Mouse (Mus musculus) colon, adult 2 months (tissue): ENCODE measurements around the gene Olfr484. TPM values are rescaled to one million over a fixed set of nuclear protein-coding genes. Genes with fewer than 3 reads are reported as not detected.

Source experiments
- polyA plus RNA-seq: library from polyadenylated mRNA; depleted of rRNA; stranded (reverse); fragments of >200 nt; gene quantifications from 2 replicates; pipeline ENCODE4 v1.2.3, GENCODE M21; 2012; rRNA removed

Olfr484 gene
- not detected in 2 replicates for polyA plus RNA-seq

DNA sequence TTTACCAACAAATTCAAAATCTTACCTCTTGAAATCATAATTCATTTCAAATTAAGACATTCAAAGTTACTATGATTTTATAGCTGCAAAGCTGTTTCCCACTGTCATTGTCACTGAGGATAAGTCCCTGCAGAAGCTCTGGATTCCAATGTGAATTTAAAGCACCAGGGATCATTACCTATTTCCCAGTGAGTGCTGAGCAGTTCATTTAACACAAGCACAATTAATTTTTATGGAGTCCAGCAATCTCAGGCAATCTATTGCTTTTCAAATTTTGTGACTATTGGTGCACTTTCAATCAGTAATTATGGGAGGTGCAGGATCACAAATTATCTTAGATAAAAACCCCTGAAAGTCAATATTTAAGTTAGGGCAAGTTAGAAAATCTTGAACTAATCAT, at the start of gene Olfr484:
TSS of gene Olfr484 (minus strand) at position 101 of the 400 bp plus-strand sequence.

DNA sequence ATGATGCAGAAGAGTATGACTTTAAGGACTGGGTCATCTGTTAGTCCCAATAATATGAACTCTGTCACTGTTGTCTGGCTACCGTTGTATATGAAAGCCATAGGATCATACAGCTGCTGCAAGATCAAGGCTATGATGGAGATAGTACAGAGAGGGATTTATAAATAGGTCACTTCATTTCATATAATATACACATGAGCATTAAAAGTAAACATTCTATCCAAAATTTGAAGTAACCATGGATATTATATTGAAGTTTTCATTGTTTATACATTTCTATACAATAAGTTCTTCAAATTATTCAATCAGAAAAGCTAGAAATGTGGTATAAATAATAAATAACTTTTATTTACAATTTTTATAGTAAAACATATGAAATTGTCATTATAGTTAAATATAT, 45.4 kb upstream of the Olfr484 start, which contains the start of gene Olfr486:
TSS of gene Olfr486 (minus strand) at position 101 of the 400 bp plus-strand sequence.

DNA sequence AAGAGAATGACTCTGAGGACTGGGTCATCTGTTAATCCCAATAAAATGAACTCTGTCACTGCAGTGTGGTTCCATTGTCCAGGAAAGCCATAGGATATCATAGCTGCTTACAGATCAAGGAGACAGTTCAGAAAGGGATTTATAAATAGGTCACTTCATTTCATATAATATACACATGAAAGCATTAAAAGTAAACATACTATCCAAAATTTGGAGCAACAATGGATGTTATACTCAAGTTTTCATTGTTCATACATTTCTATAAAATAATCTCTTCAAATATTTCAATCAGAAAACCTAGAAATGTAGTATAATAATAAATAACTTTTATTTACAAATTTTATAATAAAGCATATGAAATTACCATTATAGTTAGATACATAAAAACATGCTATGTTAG, 32.5 kb upstream of the Olfr484 start, which contains the start of gene Olfr485:
TSS of gene Olfr485 (minus strand) at position 101 of the 400 bp plus-strand sequence.

DNA sequence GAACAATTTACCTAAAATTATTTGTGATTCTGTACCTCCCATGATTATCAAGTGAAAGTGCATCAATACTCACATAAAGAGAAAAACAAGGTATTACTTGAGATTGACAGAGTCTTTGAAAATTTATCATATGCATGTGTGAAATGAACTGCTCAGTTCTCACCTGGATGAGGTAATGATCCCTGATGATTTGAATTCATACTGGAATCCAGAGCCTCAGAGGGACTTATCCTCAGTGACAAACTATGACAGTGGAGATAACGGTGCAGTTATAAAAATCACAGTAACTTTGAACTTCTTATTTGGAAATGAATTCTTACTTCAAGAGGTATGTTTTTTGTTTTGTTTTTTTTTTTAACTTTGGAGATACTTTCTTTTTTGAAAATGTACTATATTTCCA, 26.7 kb downstream of the Olfr484 start, which contains the start of gene Olfr483:
TSS of gene Olfr483 (plus strand) at position 301 of the 400 bp plus-strand sequence.

DNA sequence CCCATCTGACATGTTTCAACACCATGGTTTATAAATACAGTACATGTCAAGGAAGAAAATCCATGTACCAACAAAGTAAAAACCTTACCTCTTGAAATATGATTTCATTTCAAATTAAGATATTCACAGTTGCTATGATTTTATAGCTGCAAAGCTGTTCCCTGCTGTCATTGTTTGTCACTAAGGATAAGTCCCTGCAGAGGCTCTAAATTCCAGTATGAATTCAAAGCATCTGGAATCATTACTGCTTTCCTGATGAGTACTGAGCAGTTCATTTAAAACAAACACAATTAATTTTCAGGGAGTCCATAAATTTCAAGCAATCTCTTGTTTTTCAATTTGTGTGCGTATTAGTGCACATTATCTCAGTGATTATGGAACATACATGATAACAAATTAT, 29.8 kb downstream of the Olfr484 start, which contains the start of gene Olfr482:
TSS of gene Olfr482 (minus strand) at position 101 of the 400 bp plus-strand sequence.

DNA sequence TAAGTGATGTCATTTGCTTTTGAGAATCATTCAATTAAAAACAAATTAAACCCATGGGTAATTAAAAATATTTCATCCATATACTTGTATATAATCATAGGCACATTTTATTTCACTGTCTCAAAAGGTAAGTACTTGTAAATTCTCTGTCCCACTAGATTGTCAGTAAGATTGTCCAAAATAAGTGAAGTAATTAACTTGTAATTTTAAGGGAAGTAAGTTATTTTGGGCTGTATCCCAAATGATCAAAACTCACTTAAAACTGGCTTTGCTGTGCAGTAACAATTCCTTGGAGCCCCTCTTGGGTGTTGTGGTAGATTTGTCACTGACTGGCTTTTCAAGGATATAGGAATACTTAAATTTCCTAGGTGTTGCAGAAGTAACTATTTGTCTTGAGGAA, 47.7 kb downstream of the Olfr484 start, which contains the start of gene Olfr481:
TSS of gene Olfr481 (plus strand) at position 301 of the 400 bp plus-strand sequence.

Other genes starting within 250 kb of the Olfr484 start
- not detected in 2 replicates for gene Olfr472, start 229.5 kb downstream of the Olfr484 start, polyA plus RNA-seq
- gene Olfr473, start 197.0 kb downstream of the Olfr484 start, polyA plus RNA-seq: not detected in 2 replicates
- gene Olfr474, start 172.8 kb downstream of the Olfr484 start, polyA plus RNA-seq: not detected in 2 replicates
- not detected in 2 replicates for gene Olfr476, start 162.6 kb downstream of the Olfr484 start, polyA plus RNA-seq
- gene Olfr477, start 140.8 kb downstream of the Olfr484 start, polyA plus RNA-seq: not detected in 2 replicates
- gene Olfr478, start 93.5 kb downstream of the Olfr484 start, polyA plus RNA-seq: not detected in 2 replicates
- not detected in 2 replicates for gene Olfr479, start 76.8 kb downstream of the Olfr484 start, polyA plus RNA-seq
- gene Olfr480, start 60.1 kb downstream of the Olfr484 start, polyA plus RNA-seq: not detected in 2 replicates
- not detected in 2 replicates for gene Olfr481, start 47.6 kb downstream of the Olfr484 start, polyA plus RNA-seq
- gene Olfr482, start 29.9 kb downstream of the Olfr484 start, polyA plus RNA-seq: not detected in 2 replicates
- gene Olfr483, start 26.6 kb downstream of the Olfr484 start, polyA plus RNA-seq: not detected in 2 replicates
- not detected in 2 replicates for gene Olfr485, start 32.4 kb upstream of the Olfr484 start, polyA plus RNA-seq
- gene Olfr486, start 45.3 kb upstream of the Olfr484 start, polyA plus RNA-seq: not detected in 2 replicates
- gene Olfr487, start 87.2 kb upstream of the Olfr484 start, polyA plus RNA-seq: not detected in 2 replicates
- not detected in 2 replicates for gene Olfr488, start 130.9 kb upstream of the Olfr484 start, polyA plus RNA-seq
- not detected in 2 replicates for gene Olfr490, start 161.5 kb upstream of the Olfr484 start, polyA plus RNA-seq
- gene Olfr491, start 186.0 kb upstream of the Olfr484 start, polyA plus RNA-seq: not detected in 2 replicates
- gene Olfr492, start 196.2 kb upstream of the Olfr484 start, polyA plus RNA-seq: not detected in 2 replicates
- gene Olfr493, start 219.5 kb upstream of the Olfr484 start, polyA plus RNA-seq: not detected in 2 replicates
- gene Olfr494, start 237.9 kb upstream of the Olfr484 start, polyA plus RNA-seq: not detected in 2 replicates